Mouse (Mus musculus): Measurements from ENCODE around the gene Car14.
"Not testable (repeated sequence)": the region's sequence is repeated elsewhere in the genome, so short reads cannot be mapped to it uniquely, and the experiment has no call there.

Gene Car14

DNA sequence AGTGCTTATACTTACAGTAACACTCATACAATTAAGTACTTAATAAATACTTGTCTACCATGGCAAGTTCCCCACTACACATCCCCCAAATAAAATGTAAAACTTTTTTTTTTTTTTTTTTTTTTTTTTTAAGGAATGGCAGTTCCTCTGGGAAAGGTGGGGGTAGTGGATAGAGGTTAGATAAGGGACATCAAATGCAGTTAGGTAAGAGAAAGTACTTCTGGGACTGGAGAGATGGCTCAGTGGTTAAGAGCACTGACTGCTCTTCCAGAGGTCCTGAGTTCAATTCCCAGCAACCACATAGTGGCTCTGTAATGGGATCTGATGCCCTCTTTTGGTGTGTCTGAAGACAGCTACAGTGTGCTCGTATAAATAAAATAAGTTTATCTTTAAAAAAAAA, 47.4 kb downstream of the Car14 start:
- DNase-seq (ENCODE audit: low spot score in 2 of 2) = not testable (repeated sequence)

DNA sequence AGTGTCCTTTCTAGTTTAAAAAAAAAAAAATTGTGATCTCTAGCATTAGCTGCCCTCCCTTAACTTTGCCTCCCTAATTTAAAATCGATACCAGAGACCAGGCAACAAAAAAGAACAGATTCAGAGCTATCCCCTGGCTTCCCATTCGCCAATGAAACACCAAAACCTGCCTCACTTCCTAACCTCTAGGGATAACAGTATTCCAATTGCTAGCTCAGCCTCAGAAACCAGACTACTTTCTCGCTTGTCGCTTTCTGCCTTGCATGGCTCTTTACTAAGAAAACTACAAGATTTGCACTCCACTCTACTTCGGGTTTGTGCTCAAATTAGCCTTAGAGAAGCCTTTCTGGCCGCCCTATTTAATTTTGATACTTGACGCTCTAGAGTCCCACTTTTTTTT, 48.4 kb downstream of the Car14 start:
- no peak for DNase-seq (ENCODE audit: low spot score in 2 of 2)

GRCm38 (mm10) chr3:95855502-95856089, 48.9 kb downstream of the Car14 start, which contains the start of gene Prpf3:
Gene Prpf3, minus strand, starts transcription at chr3:95855885.
- peak; percentile 90 to 96 for DNase-seq (ENCODE audit: low spot score in 2 of 2)

GRCm38 (mm10) chr3:95851317-95851716, 53.2 kb downstream of the Car14 start:
- DNase-seq (ENCODE audit: low spot score in 2 of 2) = no peak

GRCm38 (mm10) chr3:95850611-95851010, 53.9 kb downstream of the Car14 start:
- DNase-seq (ENCODE audit: low spot score in 2 of 2) = no peak

All from spleen, postnatal 10 days (tissue).